Mouse (Mus musculus) lung, embryonic 15.5 days (tissue): ENCODE data around the gene Tex36. TPM values are rescaled to one million over a fixed set of nuclear protein-coding genes. Genes with fewer than 3 reads are reported as not detected.

ENCODE experiments used
- ATAC-seq: fragments of 200-750 bp; cut with Nextera tagmentation; 2 replicates; pipeline ENCODE4 v1.8.0; 2017; ENCODE audit warnings: moderate number of reproducible peaks, borderline replicate concordance; ENCODE audit not compliant: low FRiP score, low TSS enrichment; ENCODE audit errors: extremely low read depth
- H3K27ac ChIP-seq: fragments of 300-500 bp; sonication (generic); 2 replicates; pipeline ENCODE4 v1.5.1; 2015; ENCODE audit warnings: moderate library complexity, mild to moderate bottlenecking, inconsistent platforms
- H3K27me3 ChIP-seq: fragments of 300-500 bp; sonication (generic); 2 replicates; pipeline ENCODE4 v1.6.1; 2015; ENCODE audit warnings: inconsistent platforms
- H3K36me3 ChIP-seq: fragments of 300-500 bp; sonication (generic); 2 replicates; pipeline ENCODE4 v1.6.1; 2015; ENCODE audit warnings: inconsistent platforms
- H3K4me1 ChIP-seq: fragments of 300-500 bp; sonication (generic); 2 replicates; pipeline ENCODE4 v1.6.1; 2015; ENCODE audit warnings: inconsistent platforms
- H3K4me2 ChIP-seq: fragments of 300-500 bp; sonication (generic); 2 replicates; pipeline ENCODE4 v1.6.1; 2015; ENCODE audit warnings: inconsistent platforms, mild to moderate bottlenecking, moderate library complexity
- H3K4me3 ChIP-seq: fragments of 300-500 bp; sonication (generic); 2 replicates; pipeline ENCODE4 v1.5.1; 2015; ENCODE audit warnings: mild to moderate bottlenecking, inconsistent platforms
- H3K9ac ChIP-seq: fragments of 300-500 bp; sonication (generic); 2 replicates; pipeline ENCODE4 v1.6.1; 2015; ENCODE audit warnings: inconsistent platforms
- H3K9me3 ChIP-seq: fragments of 300-500 bp; sonication (generic); 2 replicates; pipeline ENCODE4 v1.6.1; 2016; ENCODE audit warnings: inconsistent platforms
- WGBS: fragments of 180-500 bp; shearing (Covaris S2); methylation state at CpG from one replicate; pipeline ENCODE4 v1.1.7; 2015; 5-methylcytosine and 5-hydroxymethylcytosine counted together
- polyA plus RNA-seq: library from polyadenylated mRNA; unstranded; fragments of >200 nt; fragmentation: Nextera tagmentation; extraction: Ambion mirVana; gene quantifications from 2 replicates; pipeline ENCODE4 v1.2.1, GENCODE M21; 2015

The Tex36 gene
- polyA plus RNA-seq, 1 experiment from 2014 or later = not detected

GRCm38 (mm10) chr7:133620721-133621120 is 18.8 kb upstream of the Tex36 start:
- WGBS = 36% methylated on average over 11 of the region's 11 CpGs
- ATAC-seq = peak; percentile 59; the same call in 1 of the 2 replicates
- peak overlapping the region; percentile 37; the same call in 1 of the 2 replicates for H3K4me2 ChIP-seq

GRCm38 (mm10) chr7:133612981-133613380 is 11.0 kb upstream of the Tex36 start:
- Histone ChIP-seq H3K4me1 (peaks cover 6% of the 10 kb centered on the region; the same call in 1 of the 2 replicates), H3K4me3 (no peak overlapping the region), H3K27me3 (no peaks in the 10 kb centered on the region), H3K27ac (no peak overlapping the region), H3K9me3 (no peaks in the 10 kb centered on the region), H3K9ac (no peak overlapping the region), H3K4me2 (no peak overlapping the region), H3K36me3 (no peaks in the 10 kb centered on the region)
- ATAC-seq = no peak
- 72% methylated on average over 2 of the region's 2 CpGs for WGBS

More at GRCm38 (mm10) chr7:133620721-133621120, 18.8 kb upstream of the Tex36 start:
- Histone ChIP-seq H3K9ac (no peak overlapping the region), H3K36me3 (no peaks in the 10 kb centered on the region), H3K27ac (no peak overlapping the region), H3K4me3 (no peak overlapping the region), H3K4me1 (peaks cover 3% of the 10 kb centered on the region; the same call in 1 of the 2 replicates), H3K27me3 (no peaks in the 10 kb centered on the region), H3K9me3 (no peaks in the 10 kb centered on the region)

- peak overlapping the region; percentile 37 for H3K4me2 ChIP-seq
These were observed 7.6 kb upstream of the Tex36 start for GRCm38 (mm10) chr7:133609585-133609984.

GRCm38 (mm10) chr7:133608631-133609340 is 6.8 kb upstream of the Tex36 start:
- no peak overlapping the region for H3K9ac ChIP-seq
- peak overlapping the region; percentile 56 for H3K27ac ChIP-seq
- H3K36me3 ChIP-seq = no peaks in the 10 kb centered on the region
- peaks cover 6% of the 10 kb centered on the region; the same call in 1 of the 2 replicates for H3K4me1 ChIP-seq
- ATAC-seq = no peak
- H3K9me3 ChIP-seq = no peaks in the 10 kb centered on the region
- H3K4me3 ChIP-seq = no peak overlapping the region
- peak overlapping the region; percentile 37 for H3K4me2 ChIP-seq
- no peaks in the 10 kb centered on the region for H3K27me3 ChIP-seq
- 41% methylated on average over 13 of the region's 13 CpGs for WGBS

More at GRCm38 (mm10) chr7:133609585-133609984, 7.6 kb upstream of the Tex36 start:
- peaks cover 6% of the 10 kb centered on the region; the same call in 1 of the 2 replicates for H3K4me1 ChIP-seq
- no peak overlapping the region for H3K4me3 ChIP-seq
- peak; percentile 79; the same call in 1 of the 2 replicates for ATAC-seq
- H3K27me3 ChIP-seq = no peaks in the 10 kb centered on the region
- no peaks in the 10 kb centered on the region for H3K36me3 ChIP-seq
- no peaks in the 10 kb centered on the region for H3K9me3 ChIP-seq
- H3K9ac ChIP-seq = no peak overlapping the region
- 42% methylated on average over 8 of the region's 8 CpGs for WGBS
- H3K27ac ChIP-seq = peak overlapping the region; percentile 56

- H3K27me3 ChIP-seq = no peaks in the 10 kb centered on the region
- no peak overlapping the region for H3K27ac ChIP-seq
- no peak overlapping the region for H3K4me3 ChIP-seq
- H3K9ac ChIP-seq = no peak overlapping the region
- no peak for ATAC-seq
- peaks cover 6% of the 10 kb centered on the region; the same call in 1 of the 2 replicates for H3K4me1 ChIP-seq
- 80% methylated on average over 13 of the region's 13 CpGs for whole genome bisulfite sequencing
- no peak overlapping the region for H3K4me2 ChIP-seq
- H3K9me3 ChIP-seq = no peaks in the 10 kb centered on the region
- no peaks in the 10 kb centered on the region for H3K36me3 ChIP-seq
These were observed 6.1 kb upstream of the Tex36 start for GRCm38 (mm10) chr7:133607883-133608575.

- Histone ChIP-seq H3K4me2 (no peak overlapping the region), H3K4me1 (peaks cover 6% of the 10 kb centered on the region; the same call in 1 of the 2 replicates), H3K9me3 (no peaks in the 10 kb centered on the region), H3K9ac (no peak overlapping the region), H3K27me3 (no peaks in the 10 kb centered on the region), H3K27ac (no peak overlapping the region), H3K36me3 (no peaks in the 10 kb centered on the region), H3K4me3 (no peak overlapping the region)
- ATAC-seq = no peak
- WGBS = 67% methylated on average over 5 of the region's 5 CpGs
These were observed 5.4 kb upstream of the Tex36 start for GRCm38 (mm10) chr7:133607331-133607730.

GRCm38 (mm10) chr7:133604427-133605081 is 2.6 kb upstream of the Tex36 start:
- H3K4me2 ChIP-seq = no peak overlapping the region
- H3K9ac ChIP-seq = no peak overlapping the region
- 52% methylated on average over 13 of the region's 13 CpGs for WGBS
- H3K27ac ChIP-seq = no peak overlapping the region
- H3K36me3 ChIP-seq = no peaks in the 10 kb centered on the region
- H3K4me3 ChIP-seq = no peak overlapping the region
- H3K9me3 ChIP-seq = no peaks in the 10 kb centered on the region
- no peak for ATAC-seq
- no peaks in the 10 kb centered on the region for H3K4me1 ChIP-seq
- H3K27me3 ChIP-seq = no peaks in the 10 kb centered on the region

GRCm38 (mm10) chr7:133603156-133603555 is 1.2 kb upstream of the Tex36 start:
- Histone ChIP-seq H3K4me2 (no peak overlapping the region), H3K4me1 (no peaks in the 10 kb centered on the region), H3K9ac (no peak overlapping the region), H3K4me3 (no peak overlapping the region), H3K9me3 (no peaks in the 10 kb centered on the region), H3K36me3 (no peaks in the 10 kb centered on the region), H3K27me3 (no peaks in the 10 kb centered on the region), H3K27ac (no peak overlapping the region)
- ATAC-seq = no peak
- 61% methylated on average over 2 of the region's 2 CpGs for WGBS

GRCm38 (mm10) chr7:133600558-133600957 is 1.4 kb downstream of the Tex36 start:
- Histone ChIP-seq H3K9me3 (no peaks in the 10 kb centered on the region), H3K4me3 (no peak overlapping the region), H3K4me2 (no peak overlapping the region), H3K27me3 (no peaks in the 10 kb centered on the region), H3K9ac (no peak overlapping the region), H3K4me1 (no peaks in the 10 kb centered on the region), H3K36me3 (no peaks in the 10 kb centered on the region), H3K27ac (no peak overlapping the region)
- 33% methylated on average over 1 of the region's 1 CpGs for WGBS
- no peak for ATAC-seq

- no peaks in the 10 kb centered on the region for H3K9me3 ChIP-seq
- ATAC-seq = no peak
- H3K9ac ChIP-seq = no peak overlapping the region
- H3K4me1 ChIP-seq = no peaks in the 10 kb centered on the region
- no peak overlapping the region for H3K4me3 ChIP-seq
- no peaks in the 10 kb centered on the region for H3K27me3 ChIP-seq
- H3K36me3 ChIP-seq = no peaks in the 10 kb centered on the region
- no peak overlapping the region for H3K4me2 ChIP-seq
- whole genome bisulfite sequencing = 60% methylated on average over 1 of the region's 1 CpGs
- no peak overlapping the region for H3K27ac ChIP-seq
These were observed 10.2 kb downstream of the Tex36 start for GRCm38 (mm10) chr7:133591750-133592149.

- Histone ChIP-seq H3K36me3 (no peaks in the 10 kb centered on the region), H3K9ac (no peak overlapping the region), H3K4me3 (no peak overlapping the region), H3K27me3 (no peaks in the 10 kb centered on the region), H3K27ac (no peak overlapping the region), H3K9me3 (no peaks in the 10 kb centered on the region), H3K4me1 (no peaks in the 10 kb centered on the region), H3K4me2 (no peak overlapping the region)
- 81% methylated on average over 6 of the region's 6 CpGs for WGBS
- ATAC-seq = no peak
These were observed 18.7 kb downstream of the Tex36 start for GRCm38 (mm10) chr7:133583216-133583615.

GRCm38 (mm10) chr7:133580296-133580640 is 21.7 kb downstream of the Tex36 start:
- no peaks in the 10 kb centered on the region for H3K9me3 ChIP-seq
- no peak overlapping the region for H3K4me3 ChIP-seq
- H3K4me1 ChIP-seq = no peaks in the 10 kb centered on the region
- no peak for ATAC-seq
- no peak overlapping the region for H3K9ac ChIP-seq
- H3K4me2 ChIP-seq = no peak overlapping the region
- no peaks in the 10 kb centered on the region for H3K36me3 ChIP-seq
- H3K27ac ChIP-seq = no peak overlapping the region
- H3K27me3 ChIP-seq = no peaks in the 10 kb centered on the region
- WGBS = 80% methylated on average over 4 of the region's 4 CpGs
